Comparison of ENCODE assay signal across 8 mouse cellular contexts in the genomic region with DNA sequence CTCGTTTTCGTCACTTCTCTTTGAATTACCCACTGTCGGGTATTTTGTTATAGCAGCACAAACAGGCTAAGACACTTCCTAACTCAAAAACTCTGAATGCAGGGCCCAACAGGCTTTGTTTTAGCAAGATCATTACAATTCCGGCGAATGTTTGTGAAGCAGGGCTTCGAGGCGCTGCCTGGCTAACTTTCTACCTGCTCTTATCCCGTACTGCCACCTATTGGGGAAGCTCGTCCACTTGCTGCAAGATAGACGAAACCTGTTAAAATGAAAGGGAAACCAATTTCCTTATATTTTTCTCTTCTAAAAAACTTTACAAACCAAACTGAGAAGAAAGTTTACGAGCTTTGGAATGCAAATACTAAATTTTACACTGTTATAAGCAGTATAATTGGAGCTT.
DNase-seq lines count a peak whose midpoint lies in the region; ATAC-seq and TF ChIP-seq lines count a peak whose summit lies in the region.

No protein-coding gene starts in this region.

- H3K27ac ChIP-seq in hindbrain, postnatal 0 days: no peak overlapping the region
- no peak overlapping the region for H3K27ac ChIP-seq in liver, adult 2 months (replicated peaks; ENCODE audit: insufficient read depth, low read depth, low read length)

- no peaks in the 10 kb centered on the region for H3K27me3 ChIP-seq in hindbrain, postnatal 0 days (ENCODE audit: insufficient read depth, low read length)
- H3K27me3 ChIP-seq in liver, adult 2 months (ENCODE audit: control insufficient read depth, insufficient read depth, low read length): no peaks in the 10 kb centered on the region

- no peak overlapping the region for H3K4me3 ChIP-seq in hindbrain, postnatal 0 days (ENCODE audit: low read length)
- peak overlapping the region; percentile 16; the same call in 1 of the 2 replicates for H3K4me3 ChIP-seq in liver, adult 2 months (ENCODE audit: insufficient read depth, low read depth, low read length)

- no peak overlapping the region for H3K9ac ChIP-seq in hindbrain, postnatal 0 days (replicated peaks; ENCODE audit: low read length)
- no peak overlapping the region for H3K9ac ChIP-seq in liver, adult 2 months (ENCODE audit: low read depth, low read length)

- 40% methylated on average over 11 of the region's 11 CpGs for whole genome bisulfite sequencing in hindbrain, postnatal 0 days
- 2% methylated on average over 11 of the region's 11 CpGs for WGBS in liver, adult 2 months

- peak; percentile 67 for TF ChIP-seq CTCF in hindbrain, postnatal 0 days (IDR thresholded peaks at IDR 0.05; ENCODE audit: low read depth)
- TF ChIP-seq CTCF in liver, adult 2 months (IDR thresholded peaks at IDR 0.05; ENCODE audit: low read depth, low read length): peak; percentile 56

- peak; percentile 64 for DNase-seq in layer of hippocampus, adult 11-12 months (ENCODE audit: low spot score)
- no peak for DNase-seq in layer of hippocampus, adult 9-10 months (ENCODE audit: low spot score)
- peak; percentile 81 for DNase-seq in NIH3T3 (ENCODE audit: low read depth)
- DNase-seq in embryo, embryonic 10.5 days (ENCODE audit: low spot score): peak; percentile 59
- peak; percentile 67 for DNase-seq in hindbrain, postnatal 0 days (ENCODE audit: low spot score)
- peak; percentile 63 for DNase-seq in liver, adult 2 months (ENCODE audit: extremely low read depth, low read depth, low spot score)
- peak; percentile 27 to 52 for DNase-seq in right cerebral cortex, adult 2 months (ENCODE audit: low spot score in 2 of 2)
- DNase-seq in yolk sac, embryonic 10.5 days (ENCODE audit: low spot score): peak; percentile 37

- no peaks in the 10 kb centered on the region for H3K9me3 ChIP-seq in hindbrain, postnatal 0 days (ENCODE audit: low read length)

- H3K36me3 ChIP-seq in hindbrain, postnatal 0 days (ENCODE audit: insufficient read depth, low read length): no peaks in the 10 kb centered on the region
- no peaks in the 10 kb centered on the region for H3K36me3 ChIP-seq in liver, adult 2 months (ENCODE audit: control insufficient read depth, insufficient read depth, low read length)

- H3K4me1 ChIP-seq in hindbrain, postnatal 0 days (ENCODE audit: insufficient read depth, low read length): no peaks in the 10 kb centered on the region
- no peaks in the 10 kb centered on the region for H3K4me1 ChIP-seq in liver, adult 2 months (ENCODE audit: control insufficient read depth, insufficient read depth, low read length)

- no peak for ATAC-seq in hindbrain, postnatal 0 days

- no peak for TF ChIP-seq POLR2A in liver, adult 2 months (IDR thresholded peaks at IDR 0.05; ENCODE audit: extremely low read depth, insufficient read depth, low read length)

- H3K79me2 ChIP-seq in liver, adult 2 months (ENCODE audit: control insufficient read depth, insufficient read depth, low read length): no peaks in the 10 kb centered on the region

- no peak overlapping the region for H3K4me2 ChIP-seq in hindbrain, postnatal 0 days (ENCODE audit: low read depth, low read length)
